Mouse (Mus musculus): ENCODE measurements around the gene Foxj3.

DNA sequence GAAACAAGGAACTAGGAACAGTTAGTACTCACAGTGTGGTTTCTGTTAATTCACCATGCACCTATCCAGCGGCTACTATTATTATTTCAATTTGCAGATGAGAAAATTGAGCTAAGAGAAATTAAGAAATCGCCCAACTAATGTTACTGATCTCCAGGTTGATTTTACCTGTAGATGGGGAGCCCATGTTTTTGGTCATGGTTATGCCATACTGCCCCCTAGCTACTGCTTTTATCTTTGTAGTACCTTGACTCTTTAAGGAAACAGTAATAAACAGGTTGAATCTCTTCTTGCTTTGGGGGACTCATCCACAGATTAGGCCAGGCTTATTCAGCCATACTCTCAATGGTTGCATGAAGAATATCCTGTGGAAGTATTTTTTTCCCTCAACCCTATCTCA lies 5.0 kb upstream of the Foxj3 start:
- TF ChIP-seq POLR2A (IDR thresholded peaks at IDR 0.05; ENCODE audit: low read depth, low read length): no peak
- TF ChIP-seq CTCF (IDR thresholded peaks at IDR 0.05; ENCODE audit: borderline replicate concordance, insufficient read depth, low read length): no peak
